Mouse (Mus musculus) left cerebral cortex, postnatal 14 days (tissue): ENCODE results near the gene Gm27021. TPM values are rescaled to one million over a fixed set of nuclear protein-coding genes. Genes with fewer than 3 reads are reported as not detected.

Source experiments
- DNase-seq, 2 experiments: peaks; one replicate each; pipeline ENCODE4 v3.0.0; 2021 to 2022; ENCODE audit warnings: low spot score in 2 of 2, mixed read lengths in 1 of 2
- intact Hi-C: fragments of 180-260 bp; cut with DNase I; formaldehyde crosslinking; loops from one replicate; pipeline ENCODE4 v1.15.1; 2025
- total RNA-seq, 2 experiments: library from RNA; stranded (reverse); gene quantifications; 2 replicates each; pipeline ENCODE4 v1.2.3; 2021

The Gm27021 gene
- total RNA-seq, 2 experiments from 2014 or later = not detected

DNA sequence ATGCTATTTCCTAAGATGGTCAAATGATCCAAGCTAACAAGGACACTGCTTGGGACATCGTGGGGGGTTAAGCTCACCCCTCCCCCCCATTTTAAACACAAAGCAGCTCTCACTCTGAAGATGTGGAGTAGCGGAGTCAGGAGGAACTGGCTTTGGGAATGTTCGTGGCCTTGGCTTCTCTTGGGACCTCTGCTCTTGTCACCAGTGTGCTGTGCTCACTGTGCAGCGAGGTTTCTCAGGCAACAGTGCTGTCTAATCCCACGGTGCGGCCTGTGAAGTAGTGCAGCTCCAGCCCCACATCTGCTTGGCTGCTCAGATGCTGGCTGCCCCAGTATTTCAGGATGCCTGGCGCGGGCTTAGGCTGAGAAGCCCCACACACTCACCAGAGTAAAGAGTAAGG lies 10.5 kb downstream of the Gm27021 start:
- intact Hi-C loops = no loop called here
- DNase-seq = no peak

- intact Hi-C loops = no loop called here
- no peak for DNase-seq
Observed at GRCm38 (mm10) chr8:120656322-120657052, 11.4 kb downstream of the Gm27021 start.

DNA sequence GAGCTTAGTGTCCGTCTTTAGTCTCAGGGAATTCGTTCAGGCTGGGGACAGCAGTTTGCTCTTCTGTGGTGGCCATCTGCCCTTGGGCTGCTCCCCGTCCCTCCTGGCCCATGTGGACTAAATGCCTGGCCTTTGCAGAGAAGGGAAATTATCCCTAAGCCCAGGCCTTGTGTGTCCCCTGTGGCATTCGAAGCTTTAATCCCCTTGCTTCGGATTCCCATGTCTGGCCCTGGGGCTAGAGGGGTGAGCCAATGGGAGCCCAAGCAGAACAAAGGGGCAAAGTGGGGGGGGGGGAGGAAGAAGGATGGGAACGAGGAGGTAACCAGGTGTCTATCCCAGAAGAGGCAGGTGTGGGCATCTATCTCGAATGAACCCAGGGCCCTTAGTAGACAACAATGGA lies 20.3 kb downstream of the Gm27021 start, which contains the start of gene 1190005I06Rik:
1190005I06Rik (minus strand) TSS at position 101 of the 400 bp plus-strand sequence.
- intact Hi-C loops = no loop called here

GRCm38 (mm10) chr8:120644663-120645062 lies 23.2 kb downstream of the Gm27021 start:
- intact Hi-C loops = no loop called here

More for the DNA sequence above, 20.3 kb downstream of the Gm27021 start, which contains the start of gene 1190005I06Rik:
- DNase-seq = no peak

DNA sequence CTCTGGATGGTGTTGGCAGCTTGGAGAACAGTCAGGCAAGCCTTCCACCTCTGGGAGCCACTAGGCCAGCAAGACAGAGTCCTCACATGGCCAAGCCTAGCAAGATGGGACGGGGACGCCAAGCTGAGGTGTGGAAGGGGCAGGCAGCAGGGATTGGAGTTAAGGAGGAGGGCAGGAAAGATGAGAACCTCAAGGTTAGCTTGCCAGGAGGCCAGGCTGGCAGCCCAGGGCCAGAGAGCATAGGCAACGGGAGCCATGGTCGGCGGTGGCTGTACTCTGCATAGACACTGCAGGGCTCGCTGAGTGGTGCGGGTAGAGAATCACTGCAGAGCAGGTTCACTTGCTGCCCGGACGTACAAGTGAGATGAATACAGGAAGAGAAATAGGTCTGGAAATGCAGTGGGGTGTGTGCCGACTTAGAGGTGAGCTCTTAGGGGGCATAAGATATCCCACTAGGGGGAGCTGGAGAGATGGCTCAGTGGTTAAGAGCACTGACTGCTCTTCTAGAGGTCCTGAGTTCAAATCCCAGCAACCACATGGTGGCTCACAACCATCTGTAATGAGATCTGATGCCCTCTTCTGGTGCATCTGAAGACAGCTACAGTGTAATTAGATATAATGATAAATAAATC lies 25.7 kb downstream of the Gm27021 start:
- no peak for DNase-seq
- intact Hi-C loops = no loop called here

More at GRCm38 (mm10) chr8:120644663-120645062, 23.2 kb downstream of the Gm27021 start:
- DNase-seq = peak; percentile 66 to 76

GRCm38 (mm10) chr8:120641245-120641644 lies 26.6 kb downstream of the Gm27021 start:
- no peak for DNase-seq
- intact Hi-C loops = no loop called here

DNA sequence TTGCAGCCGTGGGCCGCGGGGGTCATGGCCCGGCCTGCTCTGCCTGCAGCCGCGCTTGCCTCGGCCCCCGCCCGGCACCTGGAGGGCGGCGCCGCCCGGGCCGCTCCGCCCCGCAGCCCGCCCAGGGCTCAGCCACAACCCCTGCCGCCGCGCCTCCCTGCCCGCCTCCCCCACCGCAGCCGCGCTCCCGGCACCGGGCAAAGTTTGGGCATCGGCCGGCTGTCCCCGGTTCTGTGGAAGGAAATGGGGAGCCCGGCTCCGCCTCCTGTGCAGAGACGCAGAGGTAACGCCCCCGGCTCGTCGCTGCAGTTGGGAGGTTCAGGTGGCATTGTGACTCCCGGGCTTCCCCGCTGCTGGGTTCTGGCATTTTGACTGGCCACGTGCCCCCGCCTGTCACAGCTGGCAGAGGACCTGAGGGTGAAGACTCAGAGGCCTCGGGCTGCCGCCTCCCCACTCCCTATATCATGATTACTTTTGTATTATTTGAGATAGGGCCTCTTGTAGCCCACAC lies 33.5 kb downstream of the Gm27021 start:
- DNase-seq = peak in 1 of 2 experiments; percentile 24
- intact Hi-C loops = no loop called here

- DNase-seq = no peak
- intact Hi-C loops = no loop called here
Observed at GRCm38 (mm10) chr8:120633665-120634271, 34.1 kb downstream of the Gm27021 start.

DNA sequence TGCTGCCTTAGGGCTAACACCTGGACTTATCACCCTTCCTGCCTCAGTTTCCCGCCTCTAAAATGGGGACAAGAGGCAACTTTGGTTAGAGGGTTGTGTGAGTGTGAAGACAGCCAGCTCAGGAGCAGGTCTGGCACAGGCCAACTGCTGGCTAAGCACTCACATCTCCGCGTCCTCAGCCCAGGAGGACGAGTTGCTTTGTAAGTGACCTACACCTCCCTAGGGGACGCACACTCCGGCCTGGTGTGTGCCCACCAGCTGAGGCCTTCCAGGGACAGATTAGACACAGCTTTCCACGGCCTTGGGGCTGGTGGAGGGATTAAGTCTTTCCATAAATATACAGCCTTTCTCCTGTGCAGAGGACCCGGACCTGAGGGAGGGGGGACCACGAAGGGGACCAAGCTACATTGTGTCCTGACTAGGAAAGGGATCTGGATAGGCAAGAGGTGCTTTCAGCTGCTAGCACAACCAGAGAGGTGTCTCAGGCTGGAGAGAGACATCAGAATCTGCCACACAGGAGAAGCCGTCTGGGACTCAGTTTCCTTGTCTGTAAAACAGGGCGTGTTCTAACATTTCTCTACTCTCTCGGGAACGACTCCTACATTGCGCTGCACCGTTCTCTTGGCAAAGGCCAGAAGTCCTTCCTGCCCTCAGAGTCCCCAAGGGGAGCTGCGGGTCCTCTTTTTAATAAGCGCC lies 34.8 kb downstream of the Gm27021 start:
- intact Hi-C loops = no loop called here
- no peak for DNase-seq

DNA sequence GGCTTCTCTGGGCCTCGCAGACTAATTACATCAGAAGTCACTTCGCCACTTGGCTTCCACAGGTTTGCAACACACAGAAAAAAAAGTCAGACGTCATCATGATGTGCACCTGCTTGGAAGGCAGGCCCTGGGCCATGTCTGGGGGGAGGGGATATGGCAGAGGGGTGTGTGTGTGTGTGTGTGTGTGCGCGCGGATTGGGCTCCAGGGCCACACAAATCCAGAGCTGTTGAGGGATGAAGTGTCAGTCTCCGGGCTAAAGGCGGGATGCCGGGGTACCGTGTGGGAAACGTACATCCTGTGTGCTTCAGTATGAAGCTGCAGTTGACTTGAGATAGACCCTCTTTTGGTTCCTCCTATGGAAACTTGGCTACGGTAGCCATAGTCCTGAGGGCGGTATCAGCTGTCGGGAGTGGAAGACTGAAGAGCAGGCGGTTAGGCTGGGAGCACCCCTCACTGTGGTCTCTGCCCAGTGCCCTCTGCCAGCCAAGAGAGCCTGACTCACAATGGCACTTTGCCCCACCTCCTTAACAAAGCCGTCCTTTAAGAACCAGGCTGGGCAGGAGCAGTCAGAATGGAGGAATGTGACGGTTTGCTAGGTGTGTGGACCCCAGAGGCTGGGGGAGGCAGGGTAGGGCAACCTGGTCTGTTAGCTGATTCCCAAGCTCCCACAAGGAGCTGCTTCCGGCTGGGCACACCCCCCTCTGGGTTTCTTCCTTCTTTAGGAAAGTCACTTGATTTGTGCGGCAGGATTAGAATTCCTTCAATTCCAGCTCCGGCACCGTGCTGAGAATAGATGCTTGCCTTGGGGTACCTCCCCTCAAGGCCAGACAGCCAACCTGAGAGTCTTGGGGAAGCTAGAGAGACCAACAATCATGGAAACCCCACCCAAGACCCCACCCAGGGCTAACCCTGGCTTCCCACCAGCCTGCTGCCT lies 36.2 kb downstream of the Gm27021 start:
- intact Hi-C loops = no loop called here
- no peak for DNase-seq

DNA sequence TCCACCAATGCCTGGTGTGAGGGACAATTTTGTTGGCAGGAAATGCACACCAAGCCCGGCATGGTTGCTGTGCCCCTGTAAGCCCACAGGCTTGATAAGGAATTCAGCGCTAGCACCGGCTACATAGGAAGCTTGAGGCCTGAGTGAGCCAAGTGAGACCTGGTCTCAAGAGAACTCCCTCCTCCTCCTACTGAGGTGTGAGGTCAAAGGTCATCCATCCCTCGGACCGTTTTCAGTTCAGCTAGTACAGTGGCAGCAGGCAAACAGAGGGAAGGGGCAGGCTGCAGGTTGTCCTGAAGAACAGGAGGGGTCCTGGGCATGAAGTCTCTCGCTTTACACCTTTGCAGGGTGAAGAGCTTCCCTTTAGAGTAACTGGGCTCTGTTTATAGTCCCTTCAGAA lies 37.0 kb downstream of the Gm27021 start:
- no peak for DNase-seq
- intact Hi-C loops = no loop called here

DNA sequence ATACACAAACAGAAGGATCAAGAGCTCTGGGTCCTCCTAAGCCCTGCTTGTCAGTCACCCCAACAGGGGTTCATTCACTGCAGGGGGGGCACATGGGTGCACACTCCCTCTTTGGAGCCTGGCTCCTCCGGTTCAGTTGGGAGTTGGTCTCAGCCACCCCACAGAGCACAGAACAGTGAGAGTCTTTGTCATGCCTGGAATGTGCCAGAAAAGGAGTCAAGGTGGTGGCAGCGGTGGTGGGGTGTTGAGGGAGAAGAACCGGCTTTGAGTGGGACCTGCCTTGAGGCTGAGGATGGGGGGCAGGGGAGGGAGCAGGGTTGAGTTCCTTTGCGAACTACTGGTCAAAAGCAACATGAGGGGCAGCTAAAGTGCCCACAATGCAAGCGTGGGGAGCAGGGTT lies 37.8 kb downstream of the Gm27021 start:
- no peak for DNase-seq
- intact Hi-C loops = no loop called here

- no peak for DNase-seq
- intact Hi-C loops = no loop called here
Observed at GRCm38 (mm10) chr8:120627298-120627697, 40.6 kb downstream of the Gm27021 start.

DNA sequence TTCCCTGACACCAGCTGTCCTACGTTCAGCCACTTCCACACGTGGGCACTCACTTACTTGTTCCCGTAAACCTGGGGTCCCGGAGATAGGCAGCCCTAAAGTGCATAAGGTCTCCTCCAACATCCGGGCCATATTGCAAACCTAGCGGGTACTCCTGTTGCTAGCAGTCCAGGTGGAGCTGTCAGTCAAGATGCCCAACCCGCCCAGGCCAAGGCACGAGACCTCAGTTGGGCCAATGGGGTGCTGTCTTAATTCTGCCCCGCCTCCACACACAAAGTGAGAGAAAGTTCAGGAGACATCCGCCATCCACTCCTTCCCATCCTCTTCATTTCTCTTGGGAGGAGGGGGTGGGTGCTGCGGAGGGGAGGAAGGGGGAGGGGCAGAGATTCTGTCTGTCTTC lies 41.4 kb downstream of the Gm27021 start:
- intact Hi-C loops = no loop called here
- DNase-seq = no peak

GRCm38 (mm10) chr8:120623608-120624007 lies 44.3 kb downstream of the Gm27021 start:
- DNase-seq = no peak
- intact Hi-C loops = no loop called here

DNA sequence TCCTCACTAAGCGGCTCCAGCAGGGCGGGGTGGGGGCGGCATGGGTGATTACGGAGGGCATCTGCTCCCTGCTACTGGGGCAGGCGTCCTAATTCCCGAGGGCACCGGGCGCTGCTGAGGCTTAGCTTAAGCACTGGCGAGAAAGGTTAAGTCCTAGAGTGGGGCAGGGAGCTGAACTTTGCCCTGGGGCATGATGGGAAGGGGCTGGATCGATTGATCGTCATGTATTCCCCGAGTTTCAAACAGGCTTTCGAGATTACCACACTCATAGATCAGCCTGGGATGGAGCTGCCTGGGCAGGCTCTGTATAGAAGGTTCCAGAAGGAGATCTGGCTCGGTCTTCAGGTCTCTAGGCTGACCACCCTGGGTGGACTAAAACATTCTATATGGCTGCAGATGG lies 45.7 kb downstream of the Gm27021 start:
- intact Hi-C loops = no loop called here
- no peak for DNase-seq

- no peak for DNase-seq
- intact Hi-C loops = no loop called here
Observed at GRCm38 (mm10) chr8:120620441-120620840, 47.4 kb downstream of the Gm27021 start.

GRCm38 (mm10) chr8:120619235-120620180 lies 48.4 kb downstream of the Gm27021 start:
- peak; percentile 31 to 51 for DNase-seq
- intact Hi-C loops = no loop called here
